Mouse (Mus musculus): ENCODE data around the gene Pdia6. TPM values are rescaled to one million over a fixed set of nuclear protein-coding genes. Genes with fewer than 3 reads are reported as not detected.

Pdia6 gene
- polyA plus RNA-seq, 1 experiment = 96.1 TPM

DNA sequence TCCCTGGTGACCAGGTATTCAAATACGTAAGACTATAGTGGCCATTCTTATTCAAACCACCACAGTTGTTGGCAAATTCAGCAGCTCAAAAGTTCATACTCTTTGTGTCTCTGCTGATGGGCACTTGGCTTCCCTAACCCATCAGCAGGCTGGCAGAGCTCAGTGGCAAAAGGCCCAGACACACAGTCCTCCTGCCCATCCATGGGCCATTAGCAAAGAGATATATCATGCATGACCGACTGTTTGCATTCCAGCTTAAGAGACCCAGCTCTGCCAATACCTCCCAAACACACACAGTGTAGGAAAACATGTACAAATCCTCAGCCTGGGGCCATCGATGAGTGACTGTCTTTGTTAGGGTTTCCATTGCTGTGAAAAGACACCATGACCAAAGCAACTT is 5.3 kb upstream of the Pdia6 start:
- DNase-seq (ENCODE audit: extremely low spot score in 1 of 2, low spot score in 1 of 2) = no peak

GRCm38 (mm10) chr12:17263881-17264280 is 2.5 kb upstream of the Pdia6 start:
- no peak for DNase-seq (ENCODE audit: extremely low spot score in 1 of 2, low spot score in 1 of 2)

- DNase-seq (ENCODE audit: extremely low spot score in 1 of 2, low spot score in 1 of 2) = no peak
Measured at GRCm38 (mm10) chr12:17264826-17265225, 1.5 kb upstream of the Pdia6 start.

GRCm38 (mm10) chr12:17266673-17266990 is 287 bp downstream of the Pdia6 start:
- no peak for DNase-seq (ENCODE audit: extremely low spot score in 1 of 2, low spot score in 1 of 2)

DNA sequence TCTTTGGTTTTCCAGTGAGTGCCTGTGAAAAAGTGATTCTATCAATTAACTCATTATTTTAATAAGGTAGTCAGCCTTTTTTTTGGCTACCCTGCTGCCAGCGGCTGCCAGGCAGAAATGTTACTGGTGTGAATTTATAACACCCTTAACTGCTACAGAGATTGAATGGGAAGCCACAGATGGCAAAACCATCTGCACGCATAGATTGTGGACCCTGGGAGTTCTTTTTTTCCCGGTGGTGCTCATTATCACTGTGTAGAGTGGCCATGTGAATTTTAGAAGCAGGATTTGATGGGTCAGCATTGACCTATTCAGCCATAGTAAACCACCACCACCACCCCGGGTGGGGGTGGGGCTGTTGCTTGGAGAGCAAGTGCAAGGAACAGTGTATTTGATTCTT is 971 bp downstream of the Pdia6 start:
- DNase-seq (ENCODE audit: extremely low spot score in 1 of 2, low spot score in 1 of 2) = peak in 1 of 2 experiments; percentile 43

GRCm38 (mm10) chr12:17271272-17271671 is 4.9 kb downstream of the Pdia6 start:
- DNase-seq (ENCODE audit: extremely low spot score in 1 of 2, low spot score in 1 of 2) = peak in 1 of 2 experiments; percentile 55

- DNase-seq (ENCODE audit: extremely low spot score in 1 of 2, low spot score in 1 of 2) = no peak
Measured at GRCm38 (mm10) chr12:17273841-17274240, 7.5 kb downstream of the Pdia6 start.

DNA sequence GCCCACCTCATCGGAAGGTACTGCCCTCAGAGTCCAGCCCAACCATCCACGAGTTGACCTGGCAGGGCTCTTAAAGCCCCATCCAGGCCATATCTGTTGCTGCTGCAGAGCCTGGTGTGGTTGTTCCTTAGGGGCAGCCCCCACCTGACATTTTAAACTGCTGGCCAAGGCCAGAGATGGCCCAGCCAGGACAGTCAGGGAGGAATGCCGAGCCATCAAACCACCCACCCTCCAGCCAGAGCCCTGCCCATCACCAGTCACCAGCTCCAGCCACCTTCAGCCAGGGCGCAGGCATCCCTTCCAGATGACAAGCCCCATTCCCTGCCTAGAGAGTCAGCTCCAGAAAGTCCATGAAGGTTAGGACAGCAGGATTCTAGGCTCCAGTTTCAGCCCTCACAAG is 22.2 kb downstream of the Pdia6 start:
- DNase-seq (ENCODE audit: extremely low spot score in 1 of 2, low spot score in 1 of 2) = no peak

DNA sequence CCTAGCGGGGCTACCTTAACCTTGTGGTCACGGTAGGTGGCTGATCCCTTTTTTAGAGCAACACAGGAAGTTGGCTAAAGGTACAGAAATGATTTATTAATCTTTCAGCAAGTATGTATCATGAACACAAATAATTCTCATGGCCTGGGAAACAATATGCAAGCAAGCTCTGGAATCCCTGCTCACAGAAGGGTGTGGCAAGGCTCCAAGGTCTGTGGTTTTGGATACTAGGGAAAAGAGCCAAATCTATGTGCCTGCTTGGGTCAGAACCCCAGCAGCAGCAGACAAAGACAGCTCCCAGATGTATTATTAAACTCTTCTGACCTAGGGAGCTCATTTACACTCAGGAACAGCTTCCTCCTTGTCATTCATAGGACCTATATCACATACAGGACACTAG is 22.7 kb downstream of the Pdia6 start:
- DNase-seq (ENCODE audit: extremely low spot score in 1 of 2, low spot score in 1 of 2) = no peak

DNA sequence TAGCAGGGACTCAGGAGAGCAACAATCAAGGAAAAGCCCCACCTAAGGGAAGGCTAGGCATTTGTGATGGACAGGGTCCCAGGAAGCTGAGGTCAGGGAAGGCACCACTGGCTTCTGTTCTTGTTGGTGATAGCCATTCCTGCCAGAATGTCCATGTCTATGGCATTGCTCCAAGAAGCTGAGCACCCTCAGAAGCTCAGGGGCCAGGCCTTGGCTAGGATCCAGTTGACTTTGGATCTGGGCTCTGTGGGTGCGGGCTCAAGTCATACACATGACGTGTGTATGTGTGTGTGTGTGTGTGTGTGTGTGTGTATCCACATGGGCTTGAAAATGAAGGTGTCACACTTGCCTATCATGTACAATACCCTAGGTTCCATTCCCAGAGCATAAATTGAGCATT is 23.6 kb downstream of the Pdia6 start:
- DNase-seq (ENCODE audit: extremely low spot score in 1 of 2, low spot score in 1 of 2) = no peak

DNA sequence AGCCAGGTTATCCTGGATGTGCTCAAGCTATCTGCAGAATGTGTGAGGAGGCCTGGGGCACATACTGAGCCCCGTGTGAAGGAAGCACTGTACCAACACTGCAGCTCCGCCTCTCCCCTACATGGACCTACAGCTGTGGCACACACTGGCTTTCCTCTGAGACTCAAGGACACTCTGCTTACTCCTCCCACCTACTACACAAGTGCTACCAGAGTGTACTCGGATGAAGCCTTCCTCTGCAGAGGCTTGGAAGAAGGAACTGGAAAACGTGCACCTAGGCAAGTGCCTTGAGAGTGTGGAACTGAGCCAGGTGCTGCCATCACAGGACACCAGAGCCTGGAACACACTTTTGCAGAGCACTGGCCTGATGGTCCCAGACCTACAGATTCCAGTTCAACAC is 24.2 kb downstream of the Pdia6 start:
- no peak for DNase-seq (ENCODE audit: extremely low spot score in 1 of 2, low spot score in 1 of 2)

GRCm38 (mm10) chr12:17296899-17297298 is 30.6 kb downstream of the Pdia6 start:
- no peak for DNase-seq (ENCODE audit: extremely low spot score in 1 of 2, low spot score in 1 of 2)

DNA sequence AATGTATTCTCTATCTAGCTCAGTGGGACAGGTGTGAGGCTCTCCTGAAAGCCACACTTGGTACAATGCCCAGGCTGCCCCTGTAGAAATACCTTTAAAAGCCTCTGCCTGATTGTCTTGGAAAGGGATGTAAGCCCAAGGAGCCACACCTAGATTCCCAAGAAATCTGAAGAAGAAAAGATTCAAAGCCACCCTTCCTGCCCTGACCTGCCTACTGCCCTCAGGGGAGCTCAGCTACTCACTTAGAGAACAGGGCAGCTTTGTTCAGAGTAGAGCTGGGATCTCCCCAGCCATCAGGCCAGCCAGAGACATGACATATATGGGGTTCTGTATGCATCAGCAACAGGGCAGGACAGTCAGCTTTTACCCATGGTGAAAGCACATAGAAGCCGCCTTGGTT is 33.6 kb downstream of the Pdia6 start:
- no peak for DNase-seq (ENCODE audit: extremely low spot score in 1 of 2, low spot score in 1 of 2)

DNA sequence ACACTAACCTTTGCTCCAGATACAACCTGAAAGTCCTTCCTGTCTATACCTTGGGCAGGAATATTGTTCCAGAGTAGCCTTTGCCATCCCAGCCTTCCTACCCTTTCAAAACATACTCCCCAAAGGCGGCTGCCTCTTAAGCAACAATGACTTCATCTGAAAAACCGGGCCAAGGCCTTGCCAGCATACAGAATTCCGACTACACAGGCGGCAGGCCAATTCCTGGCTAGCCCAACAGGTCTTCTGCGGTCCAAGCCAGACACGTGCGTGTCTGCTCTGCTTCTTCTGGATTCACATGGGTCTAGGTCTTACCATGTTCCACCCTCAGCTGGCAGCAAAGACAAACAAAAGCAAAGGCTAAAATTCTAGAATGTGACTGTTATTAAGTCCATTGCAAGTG is 39.1 kb downstream of the Pdia6 start:
- no peak for DNase-seq (ENCODE audit: extremely low spot score in 1 of 2, low spot score in 1 of 2)

GRCm38 (mm10) chr12:17308246-17308645 is 41.9 kb downstream of the Pdia6 start:
- DNase-seq (ENCODE audit: extremely low spot score in 1 of 2, low spot score in 1 of 2) = no peak

DNA sequence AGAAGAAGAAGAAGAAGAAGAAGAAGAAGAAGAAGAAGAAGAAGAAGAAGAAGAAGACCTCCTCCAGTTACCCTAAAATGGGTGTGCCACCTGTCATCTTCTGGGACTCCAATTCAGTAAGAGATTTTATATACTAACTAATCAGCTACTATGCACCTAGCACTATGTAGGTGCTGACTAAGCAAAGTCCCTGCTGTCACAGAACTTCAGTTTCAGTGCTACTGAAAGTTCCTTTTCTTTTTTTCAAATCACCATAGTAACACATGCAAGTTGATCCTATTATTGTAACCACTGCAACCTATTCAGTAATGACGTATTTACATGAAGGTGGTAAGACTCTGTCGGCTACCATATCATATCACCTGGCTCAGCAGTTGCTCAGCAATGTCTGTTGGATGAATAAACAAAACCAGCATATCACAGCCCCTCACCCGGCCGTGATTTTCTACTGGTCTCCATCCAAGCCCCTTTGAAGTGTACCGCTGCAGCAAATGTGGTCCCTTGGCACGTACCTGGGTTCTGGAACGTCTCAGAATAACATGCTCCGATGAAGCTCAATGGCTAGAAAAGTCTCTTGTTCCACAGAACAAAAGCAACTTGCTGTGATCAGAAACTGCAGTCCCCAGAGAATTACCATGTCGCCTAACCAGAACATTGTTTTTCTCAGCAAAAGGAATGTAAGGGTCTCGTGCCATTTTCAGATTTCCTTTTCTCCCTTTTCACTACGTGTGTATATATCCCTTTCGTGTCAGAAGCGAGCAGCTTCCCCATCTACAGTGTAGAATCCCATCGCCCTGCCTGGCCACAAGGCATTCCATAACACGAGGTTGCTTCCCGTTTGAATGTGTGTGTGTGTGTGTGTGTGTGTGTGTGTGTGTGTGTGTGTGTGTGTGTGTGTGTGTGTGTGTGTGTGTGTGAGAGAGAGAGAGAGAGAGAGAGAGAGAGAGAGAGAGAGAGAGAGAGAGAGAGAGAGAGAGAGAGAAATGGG is 44.8 kb downstream of the Pdia6 start:
- no peak for DNase-seq (ENCODE audit: extremely low spot score in 1 of 2, low spot score in 1 of 2)

GRCm38 (mm10) chr12:17316096-17316495 is 49.8 kb downstream of the Pdia6 start:
- DNase-seq (ENCODE audit: extremely low spot score in 1 of 2, low spot score in 1 of 2) = no peak

GRCm38 (mm10) chr12:17317970-17318369 is 51.6 kb downstream of the Pdia6 start:
- no peak for DNase-seq (ENCODE audit: extremely low spot score in 1 of 2, low spot score in 1 of 2)

DNA sequence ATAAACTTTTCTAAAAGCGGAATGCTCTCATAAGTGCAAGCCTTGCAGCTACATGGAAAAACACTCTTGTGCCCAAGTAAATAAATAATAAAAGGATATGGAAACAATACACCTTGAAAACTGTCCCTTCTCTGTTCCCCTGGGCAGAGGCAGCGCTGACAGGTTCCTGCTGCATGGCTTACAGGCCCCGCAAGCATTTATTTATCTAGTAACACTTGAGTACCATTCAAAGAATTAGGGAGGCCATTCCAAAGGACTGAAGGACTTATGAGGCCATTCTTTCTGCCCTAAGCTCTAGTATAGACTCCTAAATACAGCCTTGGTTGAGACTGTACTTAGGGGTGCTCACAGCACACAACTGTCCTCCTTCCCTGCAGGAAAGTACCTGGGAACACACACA is 52.1 kb downstream of the Pdia6 start:
- no peak for DNase-seq (ENCODE audit: extremely low spot score in 1 of 2, low spot score in 1 of 2)

DNA sequence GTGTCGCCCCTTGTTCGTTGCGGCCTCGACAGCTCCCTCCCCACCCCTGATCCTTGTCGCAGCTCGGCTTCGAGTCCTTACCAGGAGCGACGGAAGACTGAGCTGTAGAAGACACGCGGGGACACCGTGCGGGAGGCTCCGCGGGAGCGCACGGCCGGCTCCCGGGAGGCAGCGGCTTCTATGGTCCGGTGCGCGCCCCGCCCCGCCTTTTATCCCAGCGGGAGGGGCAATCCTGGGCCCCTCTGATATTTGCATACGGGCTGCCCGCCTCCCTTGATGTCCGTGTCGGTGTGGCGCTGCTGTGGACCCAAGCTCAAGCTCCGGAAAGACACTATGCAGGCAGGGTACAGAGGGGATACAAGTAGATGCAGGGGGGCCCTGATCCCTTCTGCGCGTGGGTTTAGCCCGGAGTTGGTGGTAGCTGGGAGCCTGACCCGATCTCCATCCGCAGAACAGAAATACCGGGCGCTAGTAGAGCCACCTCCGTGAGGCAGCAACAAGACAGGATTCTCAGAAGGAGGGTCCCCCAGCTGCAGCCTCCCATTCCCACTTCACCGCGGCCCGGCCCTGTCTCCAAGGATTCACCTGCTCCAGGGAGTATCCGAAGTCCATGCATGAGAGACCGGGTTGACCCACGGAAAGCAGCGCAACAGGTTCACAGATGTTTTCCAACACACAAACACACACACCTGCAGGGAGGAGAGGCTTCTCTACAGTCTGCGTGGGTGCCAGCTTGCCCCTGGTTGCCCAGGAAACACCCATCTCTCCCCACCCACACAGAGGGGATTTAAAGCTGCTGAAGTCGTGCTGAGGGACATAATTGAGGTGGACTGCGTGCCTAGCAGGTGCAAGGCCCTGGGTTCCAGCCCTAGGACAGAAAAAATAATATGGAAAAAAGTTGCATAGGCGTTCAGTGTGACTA is 58.5 kb downstream of the Pdia6 start:
- peak in 1 of 2 experiments; percentile 23 for DNase-seq (ENCODE audit: extremely low spot score in 1 of 2, low spot score in 1 of 2)

DNA sequence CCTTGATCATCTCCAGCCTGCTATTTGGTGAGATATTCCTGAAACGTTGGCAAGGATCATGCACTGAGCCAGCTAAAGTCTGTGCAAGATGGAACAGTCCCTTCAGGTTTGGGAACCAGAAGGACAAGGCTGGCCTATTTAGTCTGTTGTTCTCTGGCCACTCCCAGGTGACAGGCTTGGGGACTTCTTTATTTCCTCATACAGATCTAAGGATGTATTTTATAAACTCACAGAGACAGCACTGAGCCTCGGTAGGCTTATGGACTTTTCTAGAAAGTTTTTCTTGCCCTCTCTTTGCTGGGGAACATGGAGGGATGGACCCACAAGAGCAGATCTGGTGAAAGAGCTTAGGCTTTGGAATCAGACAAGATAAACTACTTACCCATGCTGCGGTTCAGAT is 62.9 kb downstream of the Pdia6 start, which contains the start of gene Atp6v1c2:
Atp6v1c2 (minus strand) TSS at position 101 of the 400 bp plus-strand sequence.
- no peak for DNase-seq (ENCODE audit: extremely low spot score in 1 of 2, low spot score in 1 of 2)

All from frontal cortex, adult 2 months (tissue).